Mouse (Mus musculus) kidney, adult 10 weeks (tissue): ENCODE measurements around the gene Susd3. TPM values are rescaled to one million over a fixed set of nuclear protein-coding genes. Genes with fewer than 3 reads are reported as not detected.

Experiments
- polyA plus RNA-seq: library from polyadenylated mRNA; stranded (reverse); fragments of 350-450 nt; fragmentation: Illumina TruSeq; extraction: RNeasy Lipid Tissue Mini Kit (QIAGEN cat#74804); gene quantifications from one replicate; pipeline ENCODE4 v1.2.3, GENCODE M21; 2014; ENCODE audit warnings: low read depth, low replicate concordance

Susd3 gene
- polyA plus RNA-seq = 3.5 TPM

DNA sequence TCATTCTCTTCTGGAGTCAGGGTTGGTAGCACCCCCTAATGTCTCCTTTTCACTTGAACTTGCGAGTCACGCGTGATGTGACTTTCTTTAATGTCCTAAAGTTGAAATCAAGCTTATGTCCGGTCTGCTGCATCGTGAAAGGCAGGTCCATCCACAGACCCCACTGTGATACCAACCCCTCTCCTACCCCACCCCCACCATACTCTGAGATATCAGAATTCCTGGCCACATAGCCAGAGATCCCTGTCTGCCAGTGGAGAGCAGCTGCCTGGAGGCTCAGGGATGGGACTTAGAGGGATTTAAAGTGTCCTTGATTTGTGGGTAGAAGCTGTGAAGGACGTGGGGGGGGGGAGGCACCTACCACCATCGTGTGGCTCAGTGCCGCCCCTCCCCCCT, at the start of gene Susd3:
Gene Susd3, minus strand, starts transcription at position 240 of the 396 bp plus-strand sequence.

GRCm38 (mm10) chr13:49215504-49216219, 32.8 kb downstream of the Susd3 start, which contains the start of gene Card19:
Gene Card19 (minus strand): TSS chr13:49216037.

DNA sequence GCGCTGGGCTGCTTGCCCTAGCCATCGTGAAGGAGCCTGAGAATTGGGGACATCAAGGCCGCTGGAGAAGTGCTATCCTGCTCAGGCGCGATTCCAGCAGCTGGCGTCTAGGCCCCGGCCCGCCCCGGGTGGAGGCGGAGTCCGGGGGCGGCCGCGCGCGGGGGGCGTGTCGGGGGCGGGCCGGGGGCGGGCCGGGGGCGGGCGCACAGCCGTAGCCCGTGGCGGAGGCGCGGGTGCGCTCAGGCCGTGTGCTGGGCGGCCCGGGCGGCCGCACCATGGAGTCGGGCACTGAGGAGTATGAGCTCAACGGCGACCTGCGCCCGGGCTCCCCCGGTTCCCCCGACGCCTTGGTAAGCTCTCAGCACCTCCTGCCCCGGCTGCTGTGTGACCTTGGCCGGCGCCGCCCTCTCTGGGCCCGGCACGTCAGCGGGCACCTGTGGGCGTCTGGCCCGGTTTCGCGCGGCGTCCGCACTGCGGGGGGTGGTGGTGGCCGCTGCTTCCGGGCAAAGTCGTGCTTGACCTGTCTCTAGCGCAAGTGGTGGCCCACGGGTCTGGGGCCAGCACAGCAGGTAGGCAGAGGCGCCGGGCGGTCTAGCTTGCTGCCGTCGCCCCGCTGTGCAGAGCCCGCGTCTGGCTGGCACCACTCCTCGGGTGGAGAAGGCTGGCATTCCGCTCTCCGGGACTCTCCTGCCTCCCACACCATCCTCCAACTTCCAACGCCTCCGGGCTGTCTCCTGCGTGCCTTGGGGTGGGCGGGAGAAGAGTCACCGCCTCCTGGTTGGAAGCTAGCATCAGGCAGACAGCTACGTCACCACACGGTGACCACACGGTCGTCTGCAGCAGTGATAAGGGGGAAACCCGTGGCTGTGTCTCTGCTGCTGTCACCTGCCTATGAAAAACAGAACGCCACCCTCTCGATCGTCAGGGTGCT, 61.0 kb downstream of the Susd3 start, which contains the start of gene Ninj1:
Gene Ninj1, plus strand, starts transcription at position 198 of the 931 bp plus-strand sequence.

Other genes with a start within 250 kb of the Susd3 start
- gene Wnk2, start 100.7 kb downstream of the Susd3 start, polyA plus RNA-seq = not detected
- 0.44 TPM for gene Ninj1, start 61.2 kb downstream of the Susd3 start, polyA plus RNA-seq
- not detected for gene Card19, start 32.7 kb downstream of the Susd3 start, polyA plus RNA-seq
- 1.1 TPM for gene Fgd3, start 71.6 kb upstream of the Susd3 start, polyA plus RNA-seq
- gene Bicd2, start 92.9 kb upstream of the Susd3 start, polyA plus RNA-seq = 17.2 TPM
- gene Ippk, start 172.5 kb upstream of the Susd3 start, polyA plus RNA-seq = 8.3 TPM
- 0.69 TPM for gene Tes3-ps, start 244.6 kb upstream of the Susd3 start, polyA plus RNA-seq